Mouse (Mus musculus) cortical plate, adult 2 months (tissue): ENCODE measurements at regions not wholly inside any gene's neighbourhood (a gene's known extent, or its start where the extent isn't known, plus 50 kb on each side); places are given as distances from the start of the nearest gene placed in this dataset.

Experiments used
- H3K27ac ChIP-seq: fragments of 200-500 bp; 2 replicates; pipeline ENCODE4 v1.5.1; 2012; ENCODE audit warnings: low read length, control low read depth, inconsistent platforms; ENCODE audit not compliant: insufficient read depth
- H3K4me1 ChIP-seq: fragments of 200-500 bp; 2 replicates; pipeline ENCODE4 v1.6.1; 2011; ENCODE audit warnings: low read length; ENCODE audit not compliant: control insufficient read depth, insufficient read depth
- H3K4me3 ChIP-seq: fragments of 200-500 bp; 2 replicates; pipeline ENCODE4 v1.5.1; 2011; ENCODE audit warnings: mild to moderate bottlenecking, low read length, control low read depth; ENCODE audit not compliant: insufficient read depth
- CTCF ChIP-seq: fragments of 200-500 bp; IDR thresholded peaks from 2 replicates; pipeline ENCODE4 v1.5.1; 2011; ENCODE audit warnings: mild to moderate bottlenecking, control low read depth, low read length; ENCODE audit not compliant: insufficient read depth; ENCODE audit errors: extremely low read depth
- POLR2A ChIP-seq: fragments of 200-500 bp; IDR thresholded peaks from 2 replicates; pipeline ENCODE4 v1.6.1; 2011; ENCODE audit warnings: mild to moderate bottlenecking, low read length, control low read depth; ENCODE audit not compliant: insufficient read depth; ENCODE audit errors: extremely low read depth

- Histone ChIP-seq H3K27ac (no peak overlapping the region), H3K4me3 (no peak overlapping the region)
- TF ChIP-seq CTCF (no peak), POLR2A (no peak)
Observed at GRCm38 (mm10) chr4:106053496-106053895, 262.5 kb upstream of the Usp24 start.

GRCm38 (mm10) chr4:106054324-106054723 lies 261.7 kb upstream of the Usp24 start:
- TF ChIP-seq POLR2A: no peak
- no peak for TF ChIP-seq CTCF
- H3K4me3 ChIP-seq: no peak overlapping the region
- H3K4me1 ChIP-seq: no peaks in the 10 kb centered on the region

More at GRCm38 (mm10) chr4:106053496-106053895, 262.5 kb upstream of the Usp24 start:
- no peaks in the 10 kb centered on the region for H3K4me1 ChIP-seq

GRCm38 (mm10) chr4:106062651-106063050 lies 253.4 kb upstream of the Usp24 start:
- no peaks in the 10 kb centered on the region for H3K4me1 ChIP-seq
- no peak for TF ChIP-seq POLR2A
- no peak overlapping the region for H3K27ac ChIP-seq
- no peak overlapping the region for H3K4me3 ChIP-seq

More at GRCm38 (mm10) chr4:106054324-106054723, 261.7 kb upstream of the Usp24 start:
- no peak overlapping the region for H3K27ac ChIP-seq

- Histone ChIP-seq H3K27ac (no peak overlapping the region), H3K4me1 (no peaks in the 10 kb centered on the region), H3K4me3 (no peak overlapping the region)
- TF ChIP-seq POLR2A (no peak), CTCF (no peak)
Observed at GRCm38 (mm10) chr4:106063851-106064382, 252.1 kb upstream of the Usp24 start.

GRCm38 (mm10) chr4:106067023-106067422 lies 249.0 kb upstream of the Usp24 start:
- TF ChIP-seq POLR2A (no peak), CTCF (no peak)
- Histone ChIP-seq H3K4me1 (no peaks in the 10 kb centered on the region), H3K4me3 (no peak overlapping the region), H3K27ac (no peak overlapping the region)

GRCm38 (mm10) chr4:106083546-106083945 lies 232.5 kb upstream of the Usp24 start:
- Histone ChIP-seq H3K4me1 (no peaks in the 10 kb centered on the region), H3K4me3 (no peak overlapping the region), H3K27ac (no peak overlapping the region)
- TF ChIP-seq POLR2A (no peak), CTCF (no peak)

GRCm38 (mm10) chr4:106091927-106092675 lies 223.9 kb upstream of the Usp24 start:
- no peak overlapping the region for H3K4me3 ChIP-seq
- TF ChIP-seq POLR2A (no peak), CTCF (no peak)
- no peak overlapping the region for H3K27ac ChIP-seq
- H3K4me1 ChIP-seq: no peaks in the 10 kb centered on the region

- no peaks in the 10 kb centered on the region for H3K4me1 ChIP-seq
- H3K27ac ChIP-seq: no peak overlapping the region
- TF ChIP-seq CTCF (no peak), POLR2A (no peak)
- no peak overlapping the region for H3K4me3 ChIP-seq
Observed at GRCm38 (mm10) chr4:106092676-106093070, 223.3 kb upstream of the Usp24 start.

GRCm38 (mm10) chr4:106093252-106093651 lies 222.8 kb upstream of the Usp24 start:
- TF ChIP-seq POLR2A: no peak
- H3K4me3 ChIP-seq: no peak overlapping the region
- no peaks in the 10 kb centered on the region for H3K4me1 ChIP-seq
- H3K27ac ChIP-seq: no peak overlapping the region

GRCm38 (mm10) chr4:106094882-106095556 lies 221.0 kb upstream of the Usp24 start:
- TF ChIP-seq CTCF: no peak
- no peak for TF ChIP-seq POLR2A
- H3K27ac ChIP-seq: no peak overlapping the region
- no peak overlapping the region for H3K4me3 ChIP-seq
- H3K4me1 ChIP-seq: no peaks in the 10 kb centered on the region
